Comparison of ENCODE assay signal across 39 mouse cellular contexts in genomic region chr17:86486657-86487056, GRCm38 (mm10). TPM values are rescaled to one million over a fixed set of nuclear protein-coding genes. Genes with fewer than 3 reads are reported as not detected.
"Had no signal": no experiment of that assay in that cellular context is flagged by ENCODE, and none has a peak within 500 bp of the region (broad histone marks: within the 10 kb centered on the region; RNA-seq: fewer than 3 reads in every experiment).

No protein-coding gene starts in this region.

- H3K4me1 ChIP-seq: limb, embryonic 12.5 days; limb, embryonic 13.5 days; lung, embryonic 15.5 days; midbrain, embryonic 12.5 days; midbrain, embryonic 13.5 days; midbrain, embryonic 15.5 days had no signal

- H3K27ac ChIP-seq: limb, embryonic 10.5 days; limb, embryonic 12.5 days; limb, embryonic 13.5 days; limb, embryonic 15.5 days; liver, embryonic 12.5 days; liver, embryonic 13.5 days; liver, embryonic 14.5 days; liver, embryonic 15.5 days; lung, embryonic 15.5 days; macrophage; midbrain, embryonic 10.5 days; midbrain, embryonic 12.5 days; midbrain, embryonic 13.5 days; midbrain, embryonic 15.5 days had no signal

- H3K9me3 ChIP-seq: limb, embryonic 10.5 days; limb, embryonic 12.5 days; limb, embryonic 13.5 days; limb, embryonic 15.5 days; liver, embryonic 12.5 days; liver, embryonic 13.5 days; liver, embryonic 15.5 days; lung, embryonic 15.5 days; midbrain, embryonic 10.5 days; midbrain, embryonic 12.5 days; midbrain, embryonic 13.5 days; midbrain, embryonic 15.5 days had no signal

- H3K9ac ChIP-seq: limb, embryonic 12.5 days; limb, embryonic 13.5 days; limb, embryonic 15.5 days; liver, embryonic 12.5 days; liver, embryonic 13.5 days; liver, embryonic 14.5 days; liver, embryonic 15.5 days; liver, postnatal 0 days; lung, embryonic 14.5 days; lung, embryonic 15.5 days; midbrain, embryonic 12.5 days; midbrain, embryonic 13.5 days; midbrain, embryonic 15.5 days had no signal

- H3K27me3 ChIP-seq: limb, embryonic 12.5 days; limb, embryonic 13.5 days; limb, embryonic 15.5 days; liver, embryonic 13.5 days; liver, embryonic 15.5 days; lung, embryonic 15.5 days; midbrain, embryonic 12.5 days; midbrain, embryonic 13.5 days; midbrain, embryonic 15.5 days had no signal

- H3K36me3 ChIP-seq: limb, embryonic 10.5 days; liver, embryonic 12.5 days; liver, embryonic 13.5 days; liver, embryonic 15.5 days; lung, embryonic 15.5 days; midbrain, embryonic 10.5 days; midbrain, embryonic 12.5 days; midbrain, embryonic 13.5 days; midbrain, embryonic 15.5 days had no signal

- H3K4me3 ChIP-seq: limb, embryonic 10.5 days; limb, embryonic 12.5 days; limb, embryonic 13.5 days; limb, embryonic 15.5 days; liver, embryonic 12.5 days; liver, embryonic 13.5 days; liver, embryonic 15.5 days; lung, embryonic 15.5 days; megakaryocyte, embryonic 14.5 days; midbrain, embryonic 10.5 days; midbrain, embryonic 12.5 days; midbrain, embryonic 13.5 days; midbrain, embryonic 15.5 days; myocyte had no signal

- DNase-seq: left cerebral cortex, postnatal 4 days; liver; liver, embryonic 13.5 days; liver, postnatal 0 days; lung, adult 18-20 months; lung, adult 2 months; lung, embryonic 14.5 days; lung, postnatal 10 days; lung, postnatal 14 days; lung, postnatal 36 days; lung, postnatal 4 days; midbrain, embryonic 14.5 days had no signal

RNA-seq across cellular contexts. Expression of gene Gm10309, which starts 18.4 kb away (rescaled TPM):
- total RNA-seq: left cerebral cortex, adult 8-10 months; left cerebral cortex, postnatal 10 days; left cerebral cortex, postnatal 14 days; left cerebral cortex, postnatal 25 days; left cerebral cortex, postnatal 36 days; left cerebral cortex, postnatal 4 days; liver, adult 2 months; megakaryocyte progenitor cell, adult 5-6 weeks; megakaryocyte, adult 5-6 weeks; megakaryocyte-erythroid progenitor cell, adult 5-6 weeks; midbrain, postnatal 0 days; monocyte, adult 5-6 weeks had no signal
- polyA plus RNA-seq: liver, adult 2 months; liver, embryonic 13.5 days; liver, embryonic 15.5 days; macrophage; midbrain, embryonic 11.5 days had no signal
